Mouse (Mus musculus) thymus, postnatal 10 days (tissue): ENCODE data around the gene Gm20388.
"Not testable (repeated sequence)": the region's sequence is repeated elsewhere in the genome, so short reads cannot be mapped to it uniquely, and the experiment has no call there.

ENCODE experiments used
- DNase-seq, 2 experiments: peaks; one replicate each; pipeline ENCODE4 v3.0.0; 2021; ENCODE audit warnings: low spot score in 2 of 2

Gene Gm20388

DNA sequence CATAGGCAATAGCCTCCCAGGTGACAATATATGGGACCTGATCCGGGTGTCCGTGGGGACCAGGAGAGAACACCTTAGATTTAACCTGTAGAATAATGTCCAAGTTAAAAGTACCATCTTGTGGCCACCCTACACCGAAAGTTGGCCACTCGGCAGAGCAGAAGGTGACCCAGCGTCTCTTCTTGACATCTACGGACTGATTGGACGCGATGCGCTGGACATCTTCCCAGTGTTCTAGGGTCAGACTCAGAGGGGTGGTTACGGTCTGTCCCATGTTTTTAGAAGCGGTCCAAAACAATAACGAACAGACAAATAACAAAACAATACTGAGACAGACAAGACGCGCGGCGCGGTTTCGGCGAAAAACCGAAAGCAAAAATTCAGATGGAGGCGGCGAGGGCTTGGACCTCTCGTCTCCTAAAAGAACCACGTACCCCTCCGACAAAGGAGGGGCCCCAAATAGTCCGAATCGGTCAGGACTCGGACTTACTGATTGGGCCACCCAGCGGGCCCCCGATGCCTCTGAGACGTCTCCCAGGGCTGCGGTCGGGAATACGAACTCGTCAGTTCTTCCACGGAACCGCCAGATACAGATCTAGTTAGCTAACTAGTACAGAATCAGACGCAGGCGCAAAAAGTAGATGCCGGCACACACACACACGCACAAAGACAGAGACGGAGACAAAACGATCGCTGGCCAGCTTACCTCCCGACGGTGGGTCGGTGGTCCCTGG lies 3522.8 kb downstream of the Gm20388 start:
- DNase-seq: not testable (repeated sequence)

DNA sequence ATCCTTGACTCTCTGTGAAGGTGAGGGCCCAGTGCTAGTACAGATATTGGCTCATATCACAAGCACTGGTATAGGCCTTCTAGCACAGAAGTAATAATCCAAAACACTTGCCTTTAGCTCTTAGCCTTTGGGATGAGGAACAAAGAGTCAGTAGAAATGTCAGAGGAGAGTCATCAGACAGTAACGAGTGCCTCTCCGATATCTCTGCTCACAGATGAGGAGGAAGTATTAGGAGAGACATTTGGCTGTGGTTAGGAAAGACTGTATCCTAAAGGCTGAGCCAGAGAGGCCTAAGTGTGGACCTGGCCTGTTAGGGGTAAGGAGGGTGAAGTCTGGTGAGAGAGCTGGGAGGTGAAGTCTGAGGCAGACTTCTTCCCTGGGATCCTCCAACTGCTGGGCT lies 3531.1 kb downstream of the Gm20388 start:
- no peak for DNase-seq

DNA sequence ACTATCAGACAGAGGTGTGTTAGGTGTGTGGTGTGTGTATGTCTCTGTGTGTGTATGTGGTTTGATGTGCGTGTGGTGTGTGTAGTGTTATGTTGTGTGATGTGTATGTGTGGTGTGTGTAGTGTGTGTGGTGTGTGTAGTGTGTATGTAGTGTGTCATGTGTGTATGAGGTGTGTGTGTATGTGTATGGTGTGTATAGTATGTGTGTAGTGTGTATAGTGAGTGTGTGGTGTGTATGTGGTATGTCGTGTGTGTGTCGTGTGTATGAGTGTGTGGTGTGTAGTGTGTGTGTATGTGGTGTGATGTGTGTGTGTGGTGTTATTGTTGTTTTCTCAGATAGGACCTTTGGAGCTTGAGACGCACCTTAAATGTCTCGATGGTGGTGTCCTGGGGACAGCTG lies 3531.7 kb downstream of the Gm20388 start:
- DNase-seq: no peak

DNA sequence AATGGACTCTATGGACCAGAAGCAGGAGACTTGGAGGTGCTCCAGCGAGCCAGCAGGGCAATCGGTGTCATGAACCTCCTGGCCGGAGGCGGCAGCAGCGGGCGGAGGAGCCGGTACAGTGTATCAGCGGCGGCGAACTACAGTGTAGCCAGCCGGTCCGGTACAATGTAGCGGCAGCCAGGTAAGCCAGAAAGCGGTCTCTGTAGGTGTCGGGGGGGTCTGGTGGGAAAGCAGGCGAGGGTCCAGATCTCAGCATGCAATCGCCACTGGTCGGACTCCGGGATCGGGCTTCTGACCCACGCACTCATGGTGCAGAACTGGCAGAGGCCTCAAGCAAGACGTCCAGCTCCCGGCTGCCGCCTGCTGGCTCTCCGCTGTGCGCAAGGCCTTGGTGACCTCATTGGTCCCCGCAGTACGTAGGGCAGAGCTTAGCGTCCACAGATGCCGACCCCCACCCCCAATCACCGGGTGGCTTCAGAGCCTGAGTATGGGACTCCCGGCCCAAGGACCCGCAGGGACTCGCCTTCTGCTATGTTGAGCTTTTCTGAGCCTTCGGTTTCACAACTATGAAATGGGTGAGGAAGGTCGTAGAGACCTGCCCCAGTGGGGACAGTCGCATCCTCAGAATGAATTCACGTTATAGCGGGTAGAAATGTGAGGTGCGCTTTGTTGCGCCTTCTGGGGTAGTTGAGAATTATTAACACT lies 3532.4 kb downstream of the Gm20388 start:
- peak; percentile 76 to 89 for DNase-seq

GRCm38 (mm10) chr8:123443576-123443921 lies 3532.9 kb downstream of the Gm20388 start:
- DNase-seq: no peak

- no peak for DNase-seq
These were observed 3533.5 kb downstream of the Gm20388 start for GRCm38 (mm10) chr8:123444131-123444530.

DNA sequence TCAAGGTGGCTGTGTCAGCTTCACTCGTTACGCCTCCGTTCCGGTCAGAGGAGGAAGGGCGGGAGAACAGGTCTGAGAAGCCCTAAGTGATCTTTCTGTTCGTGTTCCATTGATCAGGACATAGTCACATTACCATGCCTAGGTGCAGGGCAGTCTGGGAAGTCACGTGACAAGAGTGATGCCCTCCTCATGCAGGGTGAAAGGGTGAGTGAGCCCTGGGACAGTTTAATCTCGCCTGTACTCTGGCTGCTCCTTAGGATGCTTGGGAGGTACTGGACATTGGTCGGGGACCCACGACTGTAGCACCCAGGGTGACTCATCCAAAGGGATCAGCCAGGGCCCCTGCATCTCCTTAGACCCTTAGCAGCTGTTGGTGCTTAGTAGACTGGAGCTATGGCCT lies 3535.3 kb downstream of the Gm20388 start:
- DNase-seq: no peak

- no peak for DNase-seq
These were observed 3536.2 kb downstream of the Gm20388 start for GRCm38 (mm10) chr8:123446799-123447198.

DNA sequence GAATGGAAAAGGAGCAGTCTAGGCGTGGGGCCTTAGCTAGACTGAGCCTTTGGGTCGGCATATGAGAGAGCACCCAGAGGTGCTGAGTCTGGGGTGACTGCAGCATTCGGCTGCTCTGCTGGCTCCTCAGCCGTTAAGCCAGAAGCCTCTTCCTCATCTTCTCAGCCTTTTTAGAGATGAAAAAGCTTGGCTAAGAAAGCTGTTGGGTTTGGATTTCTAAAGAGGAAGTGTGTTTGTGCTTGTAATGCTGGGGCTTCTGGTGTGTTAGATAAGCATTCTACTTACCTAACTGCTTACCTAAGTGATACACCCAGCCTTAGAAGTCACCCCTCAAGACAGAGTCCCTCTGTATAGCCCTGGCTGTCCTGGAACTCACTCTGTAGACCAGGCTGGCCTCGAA lies 3540.1 kb downstream of the Gm20388 start:
- no peak for DNase-seq

GRCm38 (mm10) chr8:123451747-123452146 lies 3541.1 kb downstream of the Gm20388 start:
- DNase-seq: not testable (repeated sequence)

GRCm38 (mm10) chr8:123452149-123452548 lies 3541.5 kb downstream of the Gm20388 start:
- DNase-seq: no peak

DNA sequence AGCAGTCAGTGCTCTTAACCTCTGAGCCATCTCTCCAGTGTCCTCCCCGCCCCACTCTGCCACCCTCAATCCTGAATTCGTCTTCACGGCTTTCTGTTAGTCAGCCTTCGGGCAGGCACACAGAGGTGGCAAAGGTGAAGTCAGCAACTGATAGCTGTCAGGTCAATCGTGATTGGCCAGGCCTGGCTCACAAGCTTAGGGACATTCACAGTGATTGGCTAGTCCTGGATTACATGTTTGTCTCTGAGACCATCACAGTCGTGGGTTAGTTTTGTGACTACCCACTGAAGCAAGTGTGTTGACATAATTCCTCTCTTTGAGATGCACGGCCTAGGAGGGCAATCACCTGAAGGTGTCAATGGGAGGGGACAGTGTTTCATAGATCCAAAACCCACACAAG lies 3542.7 kb downstream of the Gm20388 start:
- DNase-seq: no peak

GRCm38 (mm10) chr8:123453951-123454350 lies 3543.3 kb downstream of the Gm20388 start:
- no peak for DNase-seq

- DNase-seq: no peak
These were observed 3543.9 kb downstream of the Gm20388 start for GRCm38 (mm10) chr8:123454559-123454958.

- DNase-seq: no peak
These were observed 3553.0 kb downstream of the Gm20388 start for GRCm38 (mm10) chr8:123463651-123464050.

GRCm38 (mm10) chr8:123467476-123467875 lies 3556.8 kb downstream of the Gm20388 start:
- DNase-seq: no peak

DNA sequence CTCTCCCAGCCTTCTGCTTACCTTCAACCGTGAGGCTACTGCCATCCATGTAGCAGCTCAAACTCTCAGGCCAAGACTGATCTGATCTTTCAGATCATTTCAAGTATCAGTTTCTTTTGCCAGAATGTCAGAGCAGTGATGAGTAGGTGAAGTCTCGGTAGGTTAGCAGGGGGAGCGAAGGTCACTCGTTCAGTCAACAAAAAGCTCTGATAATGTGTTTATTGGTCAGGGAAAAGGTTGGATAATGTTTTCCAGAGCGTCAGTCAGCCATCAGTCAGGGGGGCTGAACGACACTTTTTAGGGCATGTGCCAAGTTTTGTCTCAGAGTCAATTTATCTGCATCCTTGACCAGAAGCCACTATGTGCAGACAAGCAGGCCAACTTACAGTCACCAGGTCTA lies 3562.3 kb downstream of the Gm20388 start:
- not testable (repeated sequence) for DNase-seq

DNA sequence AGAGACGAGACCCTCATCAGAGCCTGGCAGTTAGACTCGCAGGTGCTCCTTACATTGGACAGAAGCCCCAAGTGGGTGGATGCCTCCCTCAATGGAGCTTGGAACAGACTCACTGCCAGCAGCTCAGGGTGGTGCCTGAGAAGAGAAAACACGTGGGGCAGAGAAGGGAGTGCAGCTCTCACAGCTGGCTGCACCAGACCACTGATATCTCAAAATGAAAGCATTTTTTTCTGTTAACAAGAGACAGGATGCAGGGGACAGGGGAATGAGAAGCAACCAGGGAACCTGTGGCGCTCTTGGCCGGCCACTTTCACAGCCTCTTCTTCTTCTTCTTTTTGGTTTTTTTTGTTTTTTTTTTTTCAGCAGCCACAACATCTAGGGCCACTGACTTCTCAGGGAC lies 3563.9 kb downstream of the Gm20388 start:
- DNase-seq: not testable (repeated sequence)

- peak in 1 of 2 experiments; percentile 11 for DNase-seq
These were observed 3566.5 kb downstream of the Gm20388 start for GRCm38 (mm10) chr8:123476911-123477736.

DNA sequence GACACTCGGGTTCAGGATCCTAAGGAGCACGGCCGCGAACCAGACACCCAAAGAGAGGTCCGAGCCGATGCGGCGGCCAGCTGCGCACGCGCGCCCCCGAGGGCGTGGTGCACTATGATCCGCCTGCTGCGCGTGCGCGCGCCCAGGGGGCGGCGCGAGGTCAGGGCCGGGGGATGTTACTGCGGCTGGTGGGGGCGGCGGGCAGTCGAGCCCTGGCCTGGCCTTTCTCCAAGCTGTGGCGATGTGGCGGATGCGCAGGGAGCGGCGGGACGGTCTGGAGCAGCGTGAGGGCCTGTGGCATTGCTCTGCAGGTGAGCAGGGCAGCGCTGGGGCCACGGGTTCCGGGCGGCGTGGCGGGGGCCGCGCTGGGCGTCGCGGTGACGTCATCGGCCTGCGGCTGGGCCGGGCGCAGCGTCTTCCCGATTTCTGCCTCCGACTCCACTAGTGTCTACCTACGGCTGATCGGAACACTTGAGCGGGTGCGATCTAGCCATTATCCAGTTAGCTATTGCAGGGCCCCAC lies 3567.2 kb downstream of the Gm20388 start, which contains the start of gene Afg3l1:
Gene Afg3l1, plus strand, starts transcription at position 167 of the 522 bp plus-strand sequence.
- peak; percentile 81 to 87 for DNase-seq

GRCm38 (mm10) chr8:123478456-123479218 lies 3568.0 kb downstream of the Gm20388 start:
- DNase-seq: no peak
